Mouse (Mus musculus): ENCODE measurements around the gene Ift80. TPM values are rescaled to one million over a fixed set of nuclear protein-coding genes. Genes with fewer than 3 reads are reported as not detected.
A peak's percentile ranks its signal among the peaks of the same experiment; 100 is the strongest.
"Not testable (repeated sequence)": the region's sequence is repeated elsewhere in the genome, so short reads cannot be mapped to it uniquely, and the experiment has no call there.

Gene Ift80
- 10 to 100 TPM; 18.9 to 19.4 TPM for total RNA-seq (2021)
- long read RNA-seq, experiment 1, full-length matches to known transcripts: 4 of 5 reads
- long read RNA-seq, experiment 1, partial matches to known transcripts: 1 of 5 reads
- long read RNA-seq, experiment 1, other reads (novel, unspliced or antisense): 0 of 5 reads
- long read RNA-seq, experiment 2, full-length matches to known transcripts: 6 of 6 reads
- long read RNA-seq, experiment 2, partial matches to known transcripts: 0 of 6 reads
- long read RNA-seq, experiment 2, other reads (novel, unspliced or antisense): 0 of 6 reads

DNA sequence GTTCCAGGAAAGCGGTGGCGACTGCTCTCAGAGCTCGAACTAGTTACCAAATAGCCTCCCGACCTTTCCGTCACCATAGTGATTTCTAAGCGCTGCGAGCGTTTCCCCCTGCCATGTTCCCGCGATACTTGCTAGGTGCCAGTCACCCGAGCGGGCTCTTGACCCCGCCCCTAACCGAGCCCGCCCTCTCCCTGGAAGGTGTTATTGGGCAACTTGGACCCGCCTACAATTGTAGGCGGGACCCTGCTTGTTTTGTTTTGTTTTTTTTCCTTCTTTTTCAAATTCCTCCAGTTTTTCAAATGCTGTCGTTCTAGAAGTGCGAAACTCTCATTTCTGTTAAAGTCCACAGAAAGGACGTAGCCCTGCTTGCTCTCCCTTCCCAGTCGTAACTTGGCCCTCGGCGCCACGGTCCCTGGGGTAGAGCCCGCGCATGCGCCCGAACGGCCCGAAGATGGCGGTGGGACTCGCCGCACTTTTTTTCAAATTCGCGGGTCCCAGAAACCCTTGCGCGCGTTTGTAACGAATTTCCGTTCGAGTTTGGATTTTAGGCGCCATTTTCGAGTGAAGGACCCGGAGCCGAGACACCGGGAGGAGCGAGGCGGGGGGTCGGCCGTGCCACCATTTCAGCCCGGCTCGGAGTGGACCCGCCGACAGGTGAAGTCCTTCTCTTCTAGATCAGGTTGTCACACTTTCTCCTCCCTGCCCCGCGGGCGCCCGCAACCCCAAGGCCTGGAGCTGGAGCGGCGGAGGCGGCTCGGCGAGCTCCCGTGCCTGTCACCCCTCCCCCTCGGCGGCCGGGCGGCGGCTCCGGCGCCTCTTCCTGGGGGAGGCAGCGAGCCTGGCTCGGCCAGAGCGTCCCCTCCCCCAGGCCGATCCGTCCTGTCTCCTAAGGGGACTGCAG is at the start of gene Ift80, which contains the start of gene Smc4:
TSS of gene Ift80 (minus strand) at position 134 of the 901 bp plus-strand sequence.
TSS of gene Smc4 (plus strand) at position 302 of the 901 bp plus-strand sequence.
- peak; percentile 96 for DNase-seq (ENCODE audit: low spot score in 2 of 2)

DNA sequence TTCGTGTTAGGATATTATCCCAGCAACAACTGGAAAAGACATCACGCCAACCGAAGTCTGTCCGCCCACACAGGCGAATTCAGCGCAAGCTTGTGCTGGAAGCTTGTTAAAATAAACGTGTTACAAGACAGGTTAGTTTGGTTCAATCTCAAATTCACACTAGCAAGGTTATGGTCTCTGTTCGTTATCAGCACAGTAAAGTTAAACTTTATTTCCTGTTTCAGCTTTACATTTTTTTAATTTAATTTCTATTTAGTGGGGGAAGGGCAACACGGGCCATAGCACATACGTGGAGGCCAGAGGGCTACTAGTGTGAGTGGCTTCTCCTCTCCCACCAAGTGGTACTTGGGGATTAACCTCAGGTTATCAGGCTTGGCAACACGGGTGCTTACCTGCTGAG is 47.5 kb upstream of the Ift80 start:
- DNase-seq (ENCODE audit: low spot score in 2 of 2): no peak

DNA sequence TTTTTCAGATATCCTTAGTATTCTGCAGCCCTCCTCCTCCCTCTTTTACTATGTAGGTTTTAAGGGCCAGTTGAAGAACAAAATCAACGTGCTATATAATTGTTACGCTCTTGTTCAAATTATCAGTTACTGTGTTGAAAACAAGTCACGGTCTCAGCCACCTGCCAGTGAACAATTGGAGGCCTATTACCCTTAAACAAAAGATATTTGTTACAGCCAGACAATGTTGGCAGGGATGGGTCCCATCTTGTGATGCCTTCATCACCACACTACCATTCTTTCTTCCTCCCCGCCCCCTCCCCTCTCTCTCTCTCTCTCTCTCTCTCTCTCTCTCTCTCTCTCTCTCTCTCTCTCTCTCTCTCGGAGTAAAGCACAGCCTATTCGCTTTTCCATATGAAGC is 44.6 kb upstream of the Ift80 start:
- DNase-seq (ENCODE audit: low spot score in 2 of 2): no peak

DNA sequence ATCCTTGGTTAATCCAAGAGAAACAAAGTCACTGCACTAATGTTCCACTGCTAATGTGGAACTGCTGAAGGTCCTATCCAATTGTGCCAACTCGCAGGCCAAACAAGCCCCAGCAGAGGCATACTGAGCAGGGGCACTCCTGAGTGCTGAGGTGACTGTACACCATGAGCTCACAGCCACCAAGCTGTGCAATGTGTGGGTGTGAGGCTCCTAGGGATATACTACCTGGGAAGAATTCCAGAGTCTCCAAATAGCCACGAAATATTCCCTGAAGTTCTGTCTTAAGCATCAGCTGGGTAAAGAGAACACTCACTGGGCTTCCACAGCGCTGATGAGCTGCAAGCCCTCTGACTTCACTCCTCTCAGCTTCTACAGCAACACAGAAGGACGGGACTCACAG is 43.3 kb upstream of the Ift80 start:
- no peak for DNase-seq (ENCODE audit: low spot score in 2 of 2)

GRCm38 (mm10) chr3:69046509-69046908 is 42.1 kb upstream of the Ift80 start:
- no peak for DNase-seq (ENCODE audit: low spot score in 2 of 2)

DNA sequence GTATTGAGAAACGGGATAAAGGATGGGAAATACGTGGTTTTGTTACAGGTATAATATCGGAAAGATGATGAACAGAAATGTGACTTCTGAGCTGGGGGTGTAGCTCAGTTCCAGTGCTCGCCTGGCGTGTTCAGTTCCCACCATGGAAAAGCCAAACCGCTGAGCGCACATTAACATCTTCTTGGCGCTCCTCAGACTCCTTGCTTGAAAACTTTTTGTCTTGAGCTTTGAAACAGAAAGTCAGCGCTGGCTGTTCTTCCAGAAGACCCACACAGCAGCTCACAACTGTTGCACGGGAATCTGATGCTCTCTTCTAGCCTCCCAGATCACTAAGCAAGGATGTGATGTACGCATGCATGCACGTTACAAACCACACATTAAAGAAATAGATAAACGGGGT is 41.4 kb upstream of the Ift80 start:
- no peak for DNase-seq (ENCODE audit: low spot score in 2 of 2)

DNA sequence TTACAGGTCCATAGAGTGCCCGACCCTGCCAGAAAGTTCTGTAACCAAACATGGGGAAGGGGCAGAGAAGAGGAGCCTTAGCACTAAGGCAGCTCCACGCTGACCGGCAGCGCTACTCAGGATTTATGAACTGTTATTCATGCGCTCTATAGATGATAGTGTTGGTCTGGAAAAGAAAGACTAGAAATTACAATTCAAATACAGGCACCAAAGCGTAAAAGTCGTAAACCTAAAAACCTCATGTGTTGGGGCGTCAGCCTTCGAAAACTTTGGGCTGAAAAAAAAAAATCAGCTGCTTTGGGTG is 41.0 kb upstream of the Ift80 start:
- no peak for DNase-seq (ENCODE audit: low spot score in 2 of 2)

DNA sequence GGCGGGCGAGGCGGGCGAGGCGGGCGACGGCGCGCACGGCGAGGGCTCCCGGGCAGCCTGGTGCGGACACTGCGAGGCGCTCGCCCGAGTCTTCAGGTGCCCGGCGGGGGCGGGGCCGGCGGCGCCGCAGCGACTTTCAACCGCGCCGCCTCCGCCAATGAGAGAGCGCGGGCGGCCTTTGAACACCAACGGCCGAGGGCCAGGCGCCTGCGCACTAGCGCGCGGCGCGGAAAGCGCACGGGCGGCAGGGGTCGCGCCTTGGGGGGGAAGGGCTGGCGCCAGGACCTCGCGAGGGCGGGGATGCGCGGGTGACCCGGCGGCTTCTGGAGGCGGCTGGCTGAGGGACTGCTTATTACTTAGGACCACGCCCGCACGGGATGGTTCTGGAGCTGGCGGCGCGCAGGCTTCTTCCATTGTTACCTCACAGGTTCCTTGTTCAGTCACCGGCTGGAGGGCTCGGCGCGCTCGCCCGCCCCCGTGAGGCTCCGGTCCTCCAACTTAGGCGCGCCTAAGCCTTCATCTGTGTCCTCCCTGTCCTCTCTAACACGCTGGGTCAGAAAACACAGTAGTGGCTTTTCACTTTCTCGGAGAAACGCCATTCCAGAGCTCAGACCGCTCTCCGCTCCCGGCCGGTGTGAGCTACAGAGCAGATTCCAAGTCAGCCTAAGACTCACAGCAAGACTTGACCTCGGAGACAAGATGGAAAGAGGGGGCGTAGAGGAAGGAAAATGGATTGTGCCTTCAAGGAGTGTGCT is 40.5 kb upstream of the Ift80 start, which contains the start of gene Trim59:
TSS of gene Trim59 (minus strand) at position 111 of the 755 bp plus-strand sequence.
- peak; percentile 84 to 88 for DNase-seq (ENCODE audit: low spot score in 2 of 2)

DNA sequence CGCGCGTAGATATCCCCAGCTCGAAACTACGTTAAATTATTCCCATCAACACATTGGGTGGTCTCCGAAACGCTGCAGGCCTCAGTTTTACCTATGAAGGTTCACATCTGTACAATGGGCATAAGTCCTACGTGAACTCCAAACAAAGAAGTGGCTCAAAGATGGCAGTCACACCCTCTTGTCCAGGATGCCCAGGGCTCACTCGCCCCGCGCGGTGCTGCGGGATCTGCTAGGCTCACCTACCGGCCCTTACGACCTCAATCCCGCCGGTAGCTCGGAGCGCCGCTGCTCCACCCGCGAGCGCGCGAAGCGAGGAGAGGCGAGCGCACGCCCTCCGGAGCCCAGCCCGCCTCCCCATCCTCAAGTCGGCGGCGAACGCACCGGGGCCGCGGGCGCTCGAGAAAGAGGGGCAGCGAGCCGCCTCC is 39.8 kb upstream of the Ift80 start:
- DNase-seq (ENCODE audit: low spot score in 2 of 2): no peak

- no peak for DNase-seq (ENCODE audit: low spot score in 2 of 2)
These were observed 36.9 kb upstream of the Ift80 start for GRCm38 (mm10) chr3:69041298-69041697.

DNA sequence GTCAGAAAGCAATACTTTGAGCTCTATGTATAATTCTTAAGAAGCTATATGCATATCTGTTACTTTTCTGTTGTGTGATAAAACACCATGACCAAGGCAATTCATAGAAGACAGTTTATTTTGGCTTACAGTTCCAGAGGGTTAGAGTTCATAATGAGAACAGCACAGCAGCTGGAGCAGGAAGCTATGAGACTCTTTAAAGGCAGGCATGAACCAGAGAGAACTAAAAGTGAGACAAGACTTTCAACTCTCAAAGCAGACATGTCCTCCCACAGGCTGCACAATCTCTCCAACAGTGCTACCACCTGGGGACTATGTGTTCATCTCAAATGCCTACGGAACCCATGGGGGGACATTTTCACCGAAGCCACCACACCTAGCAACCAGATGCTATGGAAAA is 35.7 kb upstream of the Ift80 start:
- no peak for DNase-seq (ENCODE audit: low spot score in 2 of 2)

GRCm38 (mm10) chr3:69026133-69026783 is 21.9 kb upstream of the Ift80 start:
- no peak for DNase-seq (ENCODE audit: low spot score in 2 of 2)

- no peak for DNase-seq (ENCODE audit: low spot score in 2 of 2)
These were observed 16.4 kb upstream of the Ift80 start for GRCm38 (mm10) chr3:69020764-69021163.

DNA sequence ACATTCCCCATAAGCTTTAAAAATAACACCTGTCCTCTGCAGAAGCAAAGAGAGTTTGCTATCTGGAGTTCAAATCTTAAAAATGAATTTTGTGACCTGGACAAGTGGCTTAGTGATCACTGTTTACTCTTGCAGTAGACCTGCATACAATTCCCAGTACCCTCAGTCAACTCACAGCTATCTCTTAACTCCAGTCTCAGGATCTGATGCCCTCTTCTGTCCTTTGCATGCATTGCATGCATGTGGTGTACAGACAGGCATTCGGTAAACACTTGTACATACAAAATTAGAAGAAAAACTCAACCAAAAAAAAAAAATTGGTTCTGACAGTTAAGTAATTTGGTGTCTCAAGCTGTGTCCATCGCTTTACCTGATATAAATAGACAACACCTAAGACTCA is 15.9 kb upstream of the Ift80 start:
- DNase-seq (ENCODE audit: low spot score in 2 of 2): no peak

GRCm38 (mm10) chr3:69018635-69019034 is 14.3 kb upstream of the Ift80 start:
- not testable (repeated sequence) for DNase-seq (ENCODE audit: low spot score in 2 of 2)

DNA sequence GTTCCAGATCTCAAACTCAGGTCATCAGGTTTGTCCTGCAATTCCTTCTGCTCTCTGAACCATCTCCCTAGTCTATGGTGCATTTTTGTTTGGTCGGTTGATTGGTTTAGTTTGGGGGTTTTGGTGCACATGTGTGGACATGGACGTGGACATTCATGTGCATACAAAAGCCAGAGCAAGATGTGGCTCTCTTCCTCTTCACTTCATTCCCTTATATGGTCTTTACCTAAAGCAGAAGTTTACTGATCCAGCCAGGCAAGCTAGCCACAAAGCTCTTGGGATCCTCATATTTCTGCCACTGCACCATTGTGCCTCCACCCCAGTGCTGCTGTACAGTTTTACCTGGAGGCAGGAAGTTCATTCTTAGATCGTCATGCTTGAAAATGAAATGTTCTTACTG is 12.8 kb upstream of the Ift80 start:
- DNase-seq (ENCODE audit: low spot score in 2 of 2): no peak

GRCm38 (mm10) chr3:69008873-69009272 is 4.5 kb upstream of the Ift80 start:
- no peak for DNase-seq (ENCODE audit: low spot score in 2 of 2)

- DNase-seq (ENCODE audit: low spot score in 2 of 2): no peak
These were observed 1.9 kb upstream of the Ift80 start for GRCm38 (mm10) chr3:69006246-69006760.

- peak; percentile 25 to 52 for DNase-seq (ENCODE audit: low spot score in 2 of 2)
These were observed 1.2 kb upstream of the Ift80 start for GRCm38 (mm10) chr3:69005338-69006245.

GRCm38 (mm10) chr3:69004055-69004436 is 324 bp downstream of the Ift80 start:
- DNase-seq (ENCODE audit: low spot score in 2 of 2): peak in 1 of 2 experiments; percentile 3
